In genomic region chr11:41157321-41157720, GRCm38 (mm10) we compare ENCODE assay signal across 30 mouse cellular contexts.
DNase-seq lines count a peak whose midpoint lies in the region; ATAC-seq and TF ChIP-seq lines count a peak whose summit lies in the region.
"Had no signal": no experiment of that assay in that cellular context is flagged by ENCODE, and none has a peak within 500 bp of the region (broad histone marks: within the 10 kb centered on the region; RNA-seq: fewer than 3 reads in every experiment).

No protein-coding gene starts in this region.

- no peak for TF ChIP-seq CTCF in testis, adult 2 months (IDR thresholded peaks at IDR 0.05; ENCODE audit: control insufficient read depth, insufficient read depth, insufficient replicate concordance, low read depth, low read length)

- no peaks in the 10 kb centered on the region for H3K36me3 ChIP-seq in testis, adult 2 months (ENCODE audit: control insufficient read depth, insufficient read depth, low read length)
- H3K36me3 ChIP-seq: embryonic facial prominence, embryonic 10.5 days; embryonic facial prominence, embryonic 15.5 days; G1E; heart, embryonic 13.5 days; hindbrain, embryonic 10.5 days; intestine, embryonic 15.5 days; limb, embryonic 12.5 days; lung, embryonic 15.5 days; midbrain, embryonic 12.5 days; neural tube, embryonic 15.5 days; stomach, embryonic 15.5 days had no signal

- no peak for ATAC-seq in cerebellum, adult (ENCODE audit: insufficient number of reproducible peaks, low FRiP score, low TSS enrichment)
- ATAC-seq: forebrain, embryonic 13.5 days; hindbrain, embryonic 16.5 days; intestine, embryonic 15.5 days; Patski had no signal

- H3K27me3 ChIP-seq in testis, adult 2 months (ENCODE audit: control insufficient read depth, insufficient read depth, low read length): no peaks in the 10 kb centered on the region
- H3K27me3 ChIP-seq: embryonic facial prominence, embryonic 15.5 days; forebrain, embryonic 13.5 days; heart, embryonic 13.5 days; intestine, embryonic 15.5 days; limb, embryonic 12.5 days; lung, embryonic 15.5 days; midbrain, embryonic 12.5 days; neural tube, embryonic 15.5 days; stomach, embryonic 15.5 days had no signal

- peak; percentile 21 for DNase-seq in cerebellum, adult 11 months
- DNase-seq in testis, postnatal 14 days (ENCODE audit: low spot score): no peak
- DNase-seq in cerebellum, adult 9-11 months: peak; percentile 67
- DNase-seq in thymus, postnatal 36 days: no peak
- no peak for DNase-seq in thymus, postnatal 14 days
- DNase-seq in ovary, postnatal 10 days (ENCODE audit: low spot score): no peak
- DNase-seq: adrenal gland, postnatal 25 days; gastrocnemius, postnatal 10 days; heart, postnatal 10 days; kidney, adult 8-10 months; right cerebral cortex, postnatal 25 days; thymus, adult 18-20 months; thymus, postnatal 4 days had no signal

- peaks cover 6% of the 10 kb centered on the region for H3K4me1 ChIP-seq in testis, adult 2 months (ENCODE audit: control insufficient read depth, insufficient read depth, low read length)
- H3K4me1 ChIP-seq: embryonic facial prominence, embryonic 10.5 days; embryonic facial prominence, embryonic 15.5 days; heart, embryonic 13.5 days; intestine, embryonic 15.5 days; limb, embryonic 12.5 days; lung, embryonic 15.5 days; stomach, embryonic 15.5 days had no signal

- H3K4me3 ChIP-seq in testis, adult 2 months (ENCODE audit: control insufficient read depth, low read depth, low read length): peak overlapping the region; percentile 53
- H3K4me3 ChIP-seq: embryonic facial prominence, embryonic 10.5 days; embryonic facial prominence, embryonic 15.5 days; forebrain, embryonic 13.5 days; heart, embryonic 13.5 days; hindbrain, embryonic 10.5 days; intestine, embryonic 15.5 days; limb, embryonic 12.5 days; lung, embryonic 15.5 days; midbrain, embryonic 12.5 days; neural tube, embryonic 15.5 days; stomach, embryonic 15.5 days had no signal

- peak overlapping the region; percentile 70 for H3K27ac ChIP-seq in testis, adult 2 months (ENCODE audit: control insufficient read depth, insufficient read depth, low read depth, low read length)
- H3K27ac ChIP-seq: embryonic facial prominence, embryonic 10.5 days; embryonic facial prominence, embryonic 15.5 days; forebrain, embryonic 13.5 days; heart, embryonic 13.5 days; hindbrain, embryonic 10.5 days; intestine, embryonic 15.5 days; kidney, postnatal 0 days; limb, embryonic 12.5 days; lung, embryonic 15.5 days; midbrain, embryonic 12.5 days; neural tube, embryonic 15.5 days; stomach, embryonic 15.5 days had no signal

- 0 out of 2 replicates have a peak, but pooled peaks have one; percentile 35 for TF ChIP-seq POLR2A in testis, adult 2 months (IDR thresholded peaks at IDR 0.05; ENCODE audit: control insufficient read depth, low read depth, low read length)

Comparison
In these comparisons a context has a peak if more than half of its experiments do, and no peak if none do; other contexts are left out.
1. DNase-seq: peak in cerebellum, adult 11 months (single experiment) and cerebellum, adult 9-11 months (single experiment); none in testis, postnatal 14 days (single experiment), thymus, postnatal 36 days (0 of 2), thymus, postnatal 14 days (single experiment) and ovary, postnatal 10 days (single experiment).